Mouse (Mus musculus): ENCODE measurements around the gene Dock9. TPM values are rescaled to one million over a fixed set of nuclear protein-coding genes. Genes with fewer than 3 reads are reported as not detected.
A peak's percentile ranks its signal among the peaks of the same experiment; 100 is the strongest.

The Dock9 gene
- polyA plus RNA-seq, 1 experiment from 2014 or later: 6.6 TPM

DNA sequence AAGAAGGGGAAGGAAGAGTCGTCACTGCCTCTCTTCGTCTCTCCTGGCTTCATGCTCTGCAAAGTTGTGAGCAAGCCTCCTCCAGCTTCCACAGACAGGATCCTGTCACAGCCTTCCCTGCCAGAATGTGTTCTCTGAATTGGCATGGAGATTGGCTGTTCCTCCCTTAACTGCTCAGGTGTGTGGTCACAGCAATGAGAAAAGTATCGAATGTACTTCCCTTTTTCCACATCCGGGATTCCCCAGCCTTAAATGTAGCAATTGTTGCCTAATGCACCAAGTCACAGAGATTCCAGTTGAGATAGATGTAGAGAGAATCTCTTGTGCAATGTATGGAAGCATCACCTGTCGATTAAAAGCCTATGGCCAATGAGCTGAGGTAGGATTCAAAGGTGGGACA is 280.8 kb downstream of the Dock9 start:
- no peak overlapping the region for H3K4me3 ChIP-seq
- DNase-seq (ENCODE audit: low spot score): no peak
- H3K36me3 ChIP-seq: no peaks in the 10 kb centered on the region
- H3K27ac ChIP-seq: no peak overlapping the region
- H3K4me1 ChIP-seq: peaks cover 12% of the 10 kb centered on the region
- H3K9me3 ChIP-seq: no peaks in the 10 kb centered on the region
- WGBS: 71% methylated on average over 5 of the region's 5 CpGs
- no peaks in the 10 kb centered on the region for H3K27me3 ChIP-seq (ENCODE audit: insufficient read depth, poor library complexity, severe bottlenecking)

GRCm38 (mm10) chr14:121508929-121509328 is 288.7 kb downstream of the Dock9 start:
- 84% methylated on average over 2 of the region's 2 CpGs for WGBS
- Histone ChIP-seq H3K27ac (no peak overlapping the region), H3K9me3 (no peaks in the 10 kb centered on the region), H3K4me1 (peaks cover 23% of the 10 kb centered on the region), H3K36me3 (no peaks in the 10 kb centered on the region), H3K4me3 (no peak overlapping the region), H3K27me3 (ENCODE audit: insufficient read depth, poor library complexity, severe bottlenecking) (peaks cover 37% of the 10 kb centered on the region)
- DNase-seq (ENCODE audit: low spot score): no peak

DNA sequence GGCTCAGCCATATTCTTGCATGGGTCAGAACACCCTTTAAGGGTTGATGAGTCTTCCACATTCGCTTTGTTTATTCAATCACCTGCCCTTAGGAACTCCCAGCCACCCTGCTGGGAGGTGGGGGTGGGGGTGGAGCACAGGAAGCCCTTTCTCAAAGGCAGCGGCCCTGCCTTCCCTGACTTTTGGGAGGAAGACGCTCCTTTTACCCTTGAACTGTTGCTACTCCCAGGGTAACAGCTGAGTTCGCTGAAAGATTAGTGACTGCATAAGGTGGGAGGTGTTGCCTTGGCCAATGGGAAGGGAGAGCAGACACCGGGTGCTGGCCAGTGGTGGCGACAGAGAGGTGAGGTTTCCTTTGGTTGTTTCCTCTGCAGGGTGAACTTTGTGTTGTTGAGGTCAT is 291.3 kb downstream of the Dock9 start:
- Histone ChIP-seq H3K36me3 (no peaks in the 10 kb centered on the region), H3K9me3 (no peaks in the 10 kb centered on the region), H3K27ac (no peak overlapping the region), H3K4me3 (no peak overlapping the region), H3K27me3 (ENCODE audit: insufficient read depth, poor library complexity, severe bottlenecking) (peaks cover 49% of the 10 kb centered on the region), H3K4me1 (peaks cover 23% of the 10 kb centered on the region)
- no peak for DNase-seq (ENCODE audit: low spot score)
- 7% methylated on average over 6 of the region's 6 CpGs for WGBS

- WGBS: 21% methylated on average over 9 of the region's 9 CpGs
- no peak overlapping the region for H3K27ac ChIP-seq
- no peak for DNase-seq (ENCODE audit: low spot score)
- no peaks in the 10 kb centered on the region for H3K36me3 ChIP-seq
- peaks cover 49% of the 10 kb centered on the region for H3K27me3 ChIP-seq (ENCODE audit: insufficient read depth, poor library complexity, severe bottlenecking)
- H3K9me3 ChIP-seq: no peaks in the 10 kb centered on the region
- peak overlapping the region; percentile 46 for H3K4me3 ChIP-seq
- H3K4me1 ChIP-seq: peaks cover 23% of the 10 kb centered on the region
These were observed 292.2 kb downstream of the Dock9 start for GRCm38 (mm10) chr14:121505485-121505860.

- peaks cover 23% of the 10 kb centered on the region for H3K4me1 ChIP-seq
- no peaks in the 10 kb centered on the region for H3K36me3 ChIP-seq
- DNase-seq (ENCODE audit: low spot score): no peak
- 7% methylated on average over 33 of the region's 33 CpGs for WGBS
- H3K27me3 ChIP-seq (ENCODE audit: insufficient read depth, poor library complexity, severe bottlenecking): peaks cover 49% of the 10 kb centered on the region
- H3K4me3 ChIP-seq: peak within 1 kb of the TSS; percentile 46
- no peaks in the 10 kb centered on the region for H3K9me3 ChIP-seq
- no peak within 1 kb of the TSS for H3K27ac ChIP-seq
These were observed 292.7 kb downstream of the Dock9 start, which contains the start of gene Slc15a1 for GRCm38 (mm10) chr14:121504781-121505484. TSS of gene Slc15a1 (minus strand) at chr14:121505252.

DNA sequence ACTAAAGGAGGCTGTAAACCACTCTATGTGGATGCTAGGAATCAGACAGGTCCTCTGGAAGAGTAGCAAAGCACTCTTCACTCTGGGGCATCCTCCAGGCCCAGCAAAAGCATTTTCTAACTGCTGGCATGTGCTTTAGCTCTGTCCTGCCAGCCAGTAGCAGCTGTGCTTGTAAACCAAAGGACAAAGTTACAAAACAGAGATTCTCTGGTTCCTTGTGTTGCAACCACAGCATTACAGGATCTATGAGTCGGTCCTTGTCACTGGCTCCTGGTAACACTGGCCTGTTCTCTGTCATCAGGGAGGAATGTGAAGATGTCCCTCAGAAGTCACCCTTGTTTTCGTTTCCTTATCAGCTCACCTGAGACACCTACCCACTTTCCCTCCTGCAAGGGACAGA is 297.1 kb downstream of the Dock9 start:
- WGBS: 45% methylated on average over 2 of the region's 2 CpGs
- Histone ChIP-seq H3K27me3 (ENCODE audit: insufficient read depth, poor library complexity, severe bottlenecking) (peaks cover 35% of the 10 kb centered on the region), H3K36me3 (no peaks in the 10 kb centered on the region), H3K9me3 (no peaks in the 10 kb centered on the region), H3K4me1 (peaks cover 13% of the 10 kb centered on the region), H3K27ac (no peak overlapping the region), H3K4me3 (no peak overlapping the region)
- no peak for DNase-seq (ENCODE audit: low spot score)

DNA sequence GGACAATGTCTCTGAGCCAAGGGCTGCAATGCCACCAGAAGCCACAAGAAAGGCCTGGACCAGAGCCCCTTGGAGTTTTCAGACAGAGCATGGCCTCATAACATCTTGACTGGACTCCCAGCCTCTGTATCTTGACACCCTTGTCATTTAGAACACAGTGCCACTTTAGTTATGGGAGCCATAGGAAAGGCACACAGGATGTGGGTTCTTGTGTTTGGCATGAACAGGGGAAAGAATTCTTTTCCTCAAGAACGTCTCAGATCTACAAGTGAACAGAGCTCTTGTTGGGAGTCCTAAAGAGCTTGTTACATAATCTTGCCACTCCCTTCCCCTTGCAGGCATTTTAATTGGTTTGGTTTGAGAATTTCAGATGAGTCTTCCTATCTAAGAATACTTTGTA is 297.9 kb downstream of the Dock9 start:
- 68% methylated on average over 1 of the region's 1 CpGs for WGBS
- no peaks in the 10 kb centered on the region for H3K9me3 ChIP-seq

DNA sequence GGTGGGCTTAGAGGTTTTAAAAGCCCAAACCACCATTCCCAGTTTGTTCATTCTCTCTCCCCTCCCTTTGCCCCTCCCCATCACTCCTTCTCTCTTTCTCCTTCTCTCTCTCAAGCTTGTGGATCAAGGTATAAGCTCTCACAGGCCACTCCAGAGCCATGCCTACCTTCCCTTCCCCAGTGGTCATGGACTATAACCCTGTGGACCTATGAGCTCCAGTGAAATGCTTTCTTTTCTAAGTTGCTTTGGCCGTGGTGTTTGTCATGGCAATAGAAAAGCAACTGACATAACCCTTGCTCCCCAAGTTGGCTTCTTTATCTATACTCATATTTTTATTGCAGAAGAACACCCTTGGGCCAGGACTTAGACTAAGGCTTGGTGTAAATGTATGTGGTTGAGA is 299.8 kb downstream of the Dock9 start:
- Histone ChIP-seq H3K9me3 (no peaks in the 10 kb centered on the region), H3K4me1 (peaks cover 15% of the 10 kb centered on the region), H3K27me3 (ENCODE audit: insufficient read depth, poor library complexity, severe bottlenecking) (peaks cover 7% of the 10 kb centered on the region; the same call in 1 of the 2 replicates), H3K4me3 (no peak overlapping the region), H3K36me3 (no peaks in the 10 kb centered on the region), H3K27ac (no peak overlapping the region)
- no peak for DNase-seq (ENCODE audit: low spot score)
- WGBS: 79% methylated on average over 1 of the region's 1 CpGs

More for the DNA sequence above, 297.9 kb downstream of the Dock9 start:
- Histone ChIP-seq H3K4me3 (no peak overlapping the region), H3K27me3 (ENCODE audit: insufficient read depth, poor library complexity, severe bottlenecking) (peaks cover 27% of the 10 kb centered on the region), H3K27ac (no peak overlapping the region), H3K4me1 (peaks cover 5% of the 10 kb centered on the region), H3K36me3 (no peaks in the 10 kb centered on the region)
- no peak for DNase-seq (ENCODE audit: low spot score)

- no peak for DNase-seq (ENCODE audit: low spot score)
- Histone ChIP-seq H3K4me1 (peaks cover 27% of the 10 kb centered on the region), H3K36me3 (no peaks in the 10 kb centered on the region), H3K27me3 (ENCODE audit: insufficient read depth, poor library complexity, severe bottlenecking) (0 out of 2 replicates have a peak, but pooled peaks cover 7% of the 10 kb centered on the region), H3K9me3 (no peaks in the 10 kb centered on the region), H3K4me3 (no peak overlapping the region), H3K27ac (no peak overlapping the region)
- WGBS: 77% methylated on average over 4 of the region's 4 CpGs
These were observed 301.9 kb downstream of the Dock9 start for GRCm38 (mm10) chr14:121495741-121496140.

DNA sequence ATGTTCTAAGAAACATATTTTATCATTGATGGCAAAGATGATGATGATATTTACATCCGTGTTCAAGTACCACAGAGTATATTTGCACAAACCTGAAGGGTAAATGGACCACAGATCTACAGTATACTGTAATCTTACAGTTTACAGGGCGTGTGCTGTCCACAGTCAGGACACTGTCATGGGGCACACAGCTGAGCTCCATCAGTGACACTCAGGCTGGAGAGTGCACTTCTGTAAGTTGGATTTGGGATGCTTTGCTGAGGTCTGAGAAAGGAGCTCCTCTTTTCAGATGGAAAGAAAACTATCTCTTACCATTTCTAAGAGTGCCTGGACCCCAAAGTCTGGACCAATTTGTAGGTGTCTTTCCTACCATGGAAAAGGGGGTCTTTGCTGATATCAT is 302.5 kb downstream of the Dock9 start:
- Histone ChIP-seq H3K9me3 (no peaks in the 10 kb centered on the region), H3K27me3 (ENCODE audit: insufficient read depth, poor library complexity, severe bottlenecking) (0 out of 2 replicates have a peak, but pooled peaks cover 7% of the 10 kb centered on the region), H3K4me1 (peaks cover 27% of the 10 kb centered on the region), H3K27ac (no peak overlapping the region), H3K36me3 (no peaks in the 10 kb centered on the region), H3K4me3 (no peak overlapping the region)
- WGBS: 69% methylated on average over 2 of the region's 2 CpGs
- DNase-seq (ENCODE audit: low spot score): no peak

- WGBS: 30% methylated on average over 2 of the region's 2 CpGs
- no peaks in the 10 kb centered on the region for H3K9me3 ChIP-seq
- no peak overlapping the region for H3K27ac ChIP-seq
- H3K4me1 ChIP-seq: peaks cover 27% of the 10 kb centered on the region
- no peak for DNase-seq (ENCODE audit: low spot score)
- 0 out of 2 replicates have a peak, but pooled peaks cover 7% of the 10 kb centered on the region for H3K27me3 ChIP-seq (ENCODE audit: insufficient read depth, poor library complexity, severe bottlenecking)
- H3K36me3 ChIP-seq: no peaks in the 10 kb centered on the region
- H3K4me3 ChIP-seq: no peak overlapping the region
These were observed 303.4 kb downstream of the Dock9 start for GRCm38 (mm10) chr14:121494238-121494637.

- Histone ChIP-seq H3K4me1 (peaks cover 27% of the 10 kb centered on the region), H3K4me3 (no peak overlapping the region), H3K27me3 (ENCODE audit: insufficient read depth, poor library complexity, severe bottlenecking) (0 out of 2 replicates have a peak, but pooled peaks cover 7% of the 10 kb centered on the region), H3K9me3 (no peaks in the 10 kb centered on the region), H3K36me3 (no peaks in the 10 kb centered on the region), H3K27ac (no peak overlapping the region)
- WGBS: 53% methylated on average over 3 of the region's 3 CpGs
- no peak for DNase-seq (ENCODE audit: low spot score)
These were observed 303.9 kb downstream of the Dock9 start for GRCm38 (mm10) chr14:121493712-121494111.

DNA sequence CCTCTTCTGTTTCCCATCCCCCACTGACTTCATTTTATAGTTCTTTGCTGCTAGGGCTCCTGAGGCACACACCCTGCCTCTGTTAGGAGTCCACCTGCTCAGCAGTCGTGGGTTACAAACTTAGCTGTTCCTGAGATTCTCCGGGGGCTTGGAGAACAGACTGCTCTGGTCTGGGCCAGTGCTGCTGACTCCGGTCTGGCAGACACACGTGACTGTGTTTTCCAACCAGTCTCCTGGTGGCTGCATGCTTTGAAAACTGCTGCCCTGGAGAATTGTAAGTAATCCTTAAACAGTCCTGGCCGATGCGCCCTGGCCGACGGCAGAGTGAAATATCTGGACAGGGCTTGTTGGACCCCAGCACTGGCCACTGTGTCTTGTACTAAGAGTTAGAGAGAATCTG is 305.3 kb downstream of the Dock9 start:
- Histone ChIP-seq H3K4me3 (no peak overlapping the region), H3K27ac (peak overlapping the region; percentile 2; the same call in 1 of the 2 replicates), H3K4me1 (peaks cover 27% of the 10 kb centered on the region), H3K27me3 (ENCODE audit: insufficient read depth, poor library complexity, severe bottlenecking) (0 out of 2 replicates have a peak, but pooled peaks cover 7% of the 10 kb centered on the region), H3K9me3 (no peaks in the 10 kb centered on the region), H3K36me3 (no peaks in the 10 kb centered on the region)
- WGBS: 62% methylated on average over 8 of the region's 8 CpGs
- no peak for DNase-seq (ENCODE audit: low spot score)

Data from heart, embryonic 10.5 days (tissue).